Mouse (Mus musculus): ENCODE data around the gene Srxn1.

Gene Srxn1

GRCm38 (mm10) chr2:152122896-152123295 lies 17.6 kb downstream of the Srxn1 start:
- no peak for DNase-seq

- DNase-seq = no peak
Observed at GRCm38 (mm10) chr2:152128597-152128996, 23.3 kb downstream of the Srxn1 start.

- DNase-seq = no peak
Observed at GRCm38 (mm10) chr2:152129778-152130177, 24.5 kb downstream of the Srxn1 start.

- no peak for DNase-seq
Observed at GRCm38 (mm10) chr2:152132016-152132415, 26.7 kb downstream of the Srxn1 start.

GRCm38 (mm10) chr2:152132691-152133090 lies 27.4 kb downstream of the Srxn1 start:
- DNase-seq = no peak

GRCm38 (mm10) chr2:152139191-152139987 lies 34.1 kb downstream of the Srxn1 start:
- no peak for DNase-seq

- no peak for DNase-seq
Observed at GRCm38 (mm10) chr2:152140941-152141340, 35.6 kb downstream of the Srxn1 start.

GRCm38 (mm10) chr2:152141491-152141890 lies 36.2 kb downstream of the Srxn1 start:
- DNase-seq = no peak

GRCm38 (mm10) chr2:152142046-152142445 lies 36.7 kb downstream of the Srxn1 start:
- no peak for DNase-seq

GRCm38 (mm10) chr2:152142571-152142970 lies 37.3 kb downstream of the Srxn1 start:
- no peak for DNase-seq

- peak in 1 of 2 experiments; percentile 9 for DNase-seq
Observed at GRCm38 (mm10) chr2:152143279-152144157, 38.2 kb downstream of the Srxn1 start, which contains the start of gene Tcf15. TSS of gene Tcf15 (plus strand) at chr2:152143561.

GRCm38 (mm10) chr2:152144158-152144450 lies 38.8 kb downstream of the Srxn1 start:
- DNase-seq = no peak

- no peak for DNase-seq
Observed at GRCm38 (mm10) chr2:152144501-152144900, 39.2 kb downstream of the Srxn1 start.

- no peak for DNase-seq
Observed at GRCm38 (mm10) chr2:152145711-152146110, 40.4 kb downstream of the Srxn1 start.

- DNase-seq = no peak
Observed at GRCm38 (mm10) chr2:152147079-152147478, 41.8 kb downstream of the Srxn1 start.

- DNase-seq = no peak
Observed at GRCm38 (mm10) chr2:152148675-152149074, 43.4 kb downstream of the Srxn1 start.

GRCm38 (mm10) chr2:152149891-152150290 lies 44.6 kb downstream of the Srxn1 start:
- no peak for DNase-seq

- no peak for DNase-seq
Observed at GRCm38 (mm10) chr2:152150373-152150772, 45.1 kb downstream of the Srxn1 start.

- DNase-seq = no peak
Observed at GRCm38 (mm10) chr2:152153361-152153760, 48.0 kb downstream of the Srxn1 start.

GRCm38 (mm10) chr2:152155414-152156208 lies 50.3 kb downstream of the Srxn1 start:
- no peak for DNase-seq

GRCm38 (mm10) chr2:152156471-152156870 lies 51.2 kb downstream of the Srxn1 start:
- no peak for DNase-seq

GRCm38 (mm10) chr2:152159487-152159886 lies 54.2 kb downstream of the Srxn1 start:
- DNase-seq = no peak

All from cerebellum, adult 18-20 months (tissue).